In genomic region chr5:24991575-24991974, GRCm38 (mm10) we compare ENCODE assay signal across 19 mouse cellular contexts.
DNase-seq lines count a peak whose midpoint lies in the region; ATAC-seq lines count a peak whose summit lies in the region.
"Had no signal": no experiment of that assay in that cellular context is flagged by ENCODE, and none has a peak within 500 bp of the region (broad histone marks: within the 10 kb centered on the region; RNA-seq: fewer than 3 reads in every experiment).

No protein-coding gene starts in this region.

- H3K9ac ChIP-seq in heart, embryonic 16.5 days (ENCODE audit: low read length): peak overlapping the region; percentile 18
- no peak overlapping the region for H3K9ac ChIP-seq in heart, embryonic 11.5 days (ENCODE audit: low read depth, low read length)
- H3K9ac ChIP-seq: embryonic facial prominence, embryonic 13.5 days; embryonic facial prominence, embryonic 15.5 days; forebrain, embryonic 12.5 days had no signal

- peak; percentile 43 for DNase-seq in adrenal gland, adult 2 months
- no peak for DNase-seq in adrenal gland, postnatal 4 days (ENCODE audit: low spot score in 2 of 2)
- DNase-seq: adrenal gland, postnatal 10 days; cerebellum, adult 11 months; cerebellum, adult 18-20 months; cerebellum, adult 8-10 months; cerebellum, adult 9-11 months; cerebellum, postnatal 14 days; cerebellum, postnatal 36 days; embryo, embryonic 11 days had no signal

- no peaks in the 10 kb centered on the region for H3K9me3 ChIP-seq in heart, embryonic 16.5 days (replicated peaks; ENCODE audit: control insufficient read depth, low read length)
- no peaks in the 10 kb centered on the region for H3K9me3 ChIP-seq in heart, embryonic 11.5 days (replicated peaks; ENCODE audit: control insufficient read depth, low read length)
- H3K9me3 ChIP-seq: embryonic facial prominence, embryonic 13.5 days; embryonic facial prominence, embryonic 15.5 days; forebrain, embryonic 10.5 days; forebrain, embryonic 12.5 days had no signal

- H3K27me3 ChIP-seq in heart, embryonic 16.5 days (ENCODE audit: control insufficient read depth, insufficient read depth, low read length): no peaks in the 10 kb centered on the region
- no peaks in the 10 kb centered on the region for H3K27me3 ChIP-seq in heart, embryonic 11.5 days (ENCODE audit: control insufficient read depth, insufficient read depth, low read length)
- H3K27me3 ChIP-seq: embryonic facial prominence, embryonic 13.5 days; embryonic facial prominence, embryonic 15.5 days; forebrain, embryonic 12.5 days had no signal

- ATAC-seq in heart, embryonic 16.5 days (replicated peaks; ENCODE audit: extremely low read depth, insufficient read depth, low FRiP score): no peak
- no peak for ATAC-seq in heart, embryonic 11.5 days (replicated peaks; ENCODE audit: insufficient number of reproducible peaks, low FRiP score, low TSS enrichment)
- ATAC-seq: forebrain, embryonic 14.5 days; forebrain, embryonic 16.5 days had no signal

- no peak overlapping the region for H3K4me3 ChIP-seq in heart, embryonic 16.5 days (ENCODE audit: low read length)
- no peak overlapping the region for H3K4me3 ChIP-seq in heart, embryonic 11.5 days (ENCODE audit: low read depth, low read length)
- H3K4me3 ChIP-seq: embryonic facial prominence, embryonic 13.5 days; embryonic facial prominence, embryonic 15.5 days; erythroblast, embryonic 14.5 days; forebrain, embryonic 10.5 days; forebrain, embryonic 12.5 days had no signal

- H3K4me1 ChIP-seq in heart, embryonic 16.5 days (ENCODE audit: control insufficient read depth, insufficient read depth, low read length): peaks cover 50% of the 10 kb centered on the region
- H3K4me1 ChIP-seq in heart, embryonic 11.5 days (ENCODE audit: control insufficient read depth, insufficient read depth, low read length): peaks cover 30% of the 10 kb centered on the region
- H3K4me1 ChIP-seq: forebrain, embryonic 12.5 days had no signal

- 70% methylated on average over 1 of the region's 1 CpGs for WGBS in heart, embryonic 16.5 days
- 71% methylated on average over 1 of the region's 1 CpGs for WGBS in heart, embryonic 11.5 days (ENCODE audit: insufficient replicate concordance)

- H3K27ac ChIP-seq in heart, embryonic 16.5 days (ENCODE audit: low read length): no peak overlapping the region
- H3K27ac ChIP-seq in heart, embryonic 11.5 days (ENCODE audit: low read depth, low read length): no peak overlapping the region
- H3K27ac ChIP-seq: embryonic facial prominence, embryonic 13.5 days; embryonic facial prominence, embryonic 15.5 days; forebrain, embryonic 10.5 days; forebrain, embryonic 12.5 days had no signal

- no peaks in the 10 kb centered on the region for H3K36me3 ChIP-seq in heart, embryonic 16.5 days (ENCODE audit: control insufficient read depth, insufficient read depth)
- H3K36me3 ChIP-seq in heart, embryonic 11.5 days (ENCODE audit: control insufficient read depth, insufficient read depth, low read length): no peaks in the 10 kb centered on the region
- H3K36me3 ChIP-seq: embryonic facial prominence, embryonic 13.5 days; embryonic facial prominence, embryonic 15.5 days; forebrain, embryonic 10.5 days; forebrain, embryonic 12.5 days had no signal

- no peak overlapping the region for H3K4me2 ChIP-seq in heart, embryonic 16.5 days (ENCODE audit: low read depth, low read length)
- no peak overlapping the region for H3K4me2 ChIP-seq in heart, embryonic 11.5 days
- H3K4me2 ChIP-seq: embryonic facial prominence, embryonic 13.5 days; embryonic facial prominence, embryonic 15.5 days; forebrain, embryonic 12.5 days had no signal
